Mouse (Mus musculus): ENCODE measurements at regions not wholly inside any gene's neighbourhood (a gene's known extent, or its start where the extent isn't known, plus 50 kb on each side); places are given as distances from the start of the nearest gene placed in this dataset.
"Not testable (repeated sequence)": the region's sequence is repeated elsewhere in the genome, so short reads cannot be mapped to it uniquely, and the experiment has no call there.

- no peak for DNase-seq (ENCODE audit: extremely low spot score, low spot score)
These were observed 63.6 kb downstream of the Cd2 start for GRCm38 (mm10) chr3:101224091-101224490.

GRCm38 (mm10) chr3:101219897-101220296, 67.8 kb downstream of the Cd2 start:
- DNase-seq (ENCODE audit: extremely low spot score, low spot score), result no peak

GRCm38 (mm10) chr3:101216711-101217110, 71.0 kb downstream of the Cd2 start:
- DNase-seq (ENCODE audit: extremely low spot score, low spot score), result no peak

GRCm38 (mm10) chr3:101213212-101213562, 74.6 kb downstream of the Cd2 start:
- DNase-seq (ENCODE audit: extremely low spot score, low spot score), result no peak

GRCm38 (mm10) chr3:101212403-101213211, 75.1 kb downstream of the Cd2 start:
- DNase-seq (ENCODE audit: extremely low spot score, low spot score), result peak; percentile 62

GRCm38 (mm10) chr3:101211936-101212335, 75.8 kb downstream of the Cd2 start:
- DNase-seq (ENCODE audit: extremely low spot score, low spot score), result no peak

- no peak for DNase-seq (ENCODE audit: extremely low spot score, low spot score)
These were observed 78.2 kb downstream of the Cd2 start for GRCm38 (mm10) chr3:101209546-101209945.

GRCm38 (mm10) chr3:101208751-101209150, 79.0 kb downstream of the Cd2 start:
- no peak for DNase-seq (ENCODE audit: extremely low spot score, low spot score)

GRCm38 (mm10) chr3:101206172-101206571, 81.6 kb downstream of the Cd2 start:
- not testable (repeated sequence) for DNase-seq (ENCODE audit: extremely low spot score, low spot score)

- no peak for DNase-seq (ENCODE audit: extremely low spot score, low spot score)
These were observed 84.6 kb upstream of the Ptgfrn start for GRCm38 (mm10) chr3:101194725-101195124.

- no peak for DNase-seq (ENCODE audit: extremely low spot score, low spot score)
These were observed 84.2 kb upstream of the Ptgfrn start for GRCm38 (mm10) chr3:101194319-101194718.

- no peak for DNase-seq (ENCODE audit: extremely low spot score, low spot score)
These were observed 81.4 kb upstream of the Ptgfrn start for GRCm38 (mm10) chr3:101191298-101191986.

- DNase-seq (ENCODE audit: extremely low spot score, low spot score), result no peak
These were observed 71.9 kb upstream of the Ptgfrn start for GRCm38 (mm10) chr3:101181958-101182357.

- no peak for DNase-seq (ENCODE audit: extremely low spot score, low spot score)
These were observed 63.9 kb upstream of the Ptgfrn start for GRCm38 (mm10) chr3:101173954-101174353.

GRCm38 (mm10) chr3:101170037-101171019, 60.2 kb upstream of the Ptgfrn start:
- peak; percentile 43 for DNase-seq (ENCODE audit: extremely low spot score, low spot score)

- DNase-seq (ENCODE audit: extremely low spot score, low spot score), result no peak
These were observed 56.9 kb upstream of the Ptgfrn start for GRCm38 (mm10) chr3:101167026-101167425.

GRCm38 (mm10) chr3:101166580-101166979, 56.5 kb upstream of the Ptgfrn start:
- no peak for DNase-seq (ENCODE audit: extremely low spot score, low spot score)

GRCm38 (mm10) chr3:101165261-101165660, 55.2 kb upstream of the Ptgfrn start:
- no peak for DNase-seq (ENCODE audit: extremely low spot score, low spot score)

- DNase-seq (ENCODE audit: extremely low spot score, low spot score), result no peak
These were observed 54.7 kb upstream of the Ptgfrn start for GRCm38 (mm10) chr3:101164771-101165170.

- DNase-seq (ENCODE audit: extremely low spot score, low spot score), result no peak
These were observed 53.9 kb upstream of the Ptgfrn start for GRCm38 (mm10) chr3:101163991-101164434.

GRCm38 (mm10) chr3:101163160-101163990, 53.3 kb upstream of the Ptgfrn start:
- DNase-seq (ENCODE audit: extremely low spot score, low spot score), result no peak

All from neural tube, embryonic 10.5 days (tissue).